Mouse (Mus musculus) kidney, embryonic 16.5 days (tissue): ENCODE data around the gene Nfe2l3. TPM values are rescaled to one million over a fixed set of nuclear protein-coding genes. Genes with fewer than 3 reads are reported as not detected.
A peak's percentile ranks its signal among the peaks of the same experiment; 100 is the strongest.

Source experiments
- ATAC-seq: fragments of 200-750 bp; cut with Nextera tagmentation; 2 replicates; pipeline ENCODE4 v1.8.0; 2017; ENCODE audit warnings: moderate TSS enrichment; ENCODE audit not compliant: low FRiP score, low TSS enrichment
- H3K27ac ChIP-seq: fragments of 300-500 bp; sonication (generic); 2 replicates; pipeline ENCODE4 v1.5.1; 2014; ENCODE audit warnings: low read length
- H3K27me3 ChIP-seq: fragments of 300-500 bp; sonication (generic); 2 replicates; pipeline ENCODE4 v1.6.1; 2014; ENCODE audit warnings: low read length, control low read depth, mixed read lengths; ENCODE audit not compliant: insufficient read depth
- H3K36me3 ChIP-seq: fragments of 300-500 bp; sonication (generic); 2 replicates; pipeline ENCODE4 v1.6.1; 2014; ENCODE audit warnings: low read length, control low read depth, mixed read lengths; ENCODE audit not compliant: insufficient read depth
- H3K4me1 ChIP-seq: fragments of 300-500 bp; sonication (generic); 2 replicates; pipeline ENCODE4 v1.6.1; 2014; ENCODE audit warnings: low read length, control low read depth, mixed read lengths; ENCODE audit not compliant: insufficient read depth
- H3K4me2 ChIP-seq: fragments of 300-500 bp; sonication (generic); replicated peaks from 2 replicates; pipeline ENCODE4 v1.6.1; 2014; ENCODE audit warnings: low read depth, low read length
- H3K4me3 ChIP-seq: fragments of 300-500 bp; sonication (generic); 2 replicates; pipeline ENCODE4 v1.5.1; 2014; ENCODE audit warnings: mild to moderate bottlenecking, low read length
- H3K9ac ChIP-seq: fragments of 300-500 bp; sonication (generic); replicated peaks from 2 replicates; pipeline ENCODE4 v1.6.1; 2014; ENCODE audit warnings: low read length
- H3K9me3 ChIP-seq: fragments of 300-500 bp; sonication (generic); 2 replicates; pipeline ENCODE4 v1.6.1; 2016; ENCODE audit warnings: low read length, control low read depth
- WGBS: fragments of 180-500 bp; shearing (Covaris S2); extraction: QIAGEN DNeasy Blood & Tissue Kit; methylation state at CpG from one replicate; pipeline ENCODE4 v1.1.7; 2014; 5-methylcytosine and 5-hydroxymethylcytosine counted together
- polyA plus RNA-seq: library from polyadenylated mRNA; unstranded; fragments of >200 nt; fragmentation: Nextera tagmentation; extraction: Ambion mirVana; gene quantifications from 2 replicates; pipeline ENCODE4 v1.2.1, GENCODE M21; 2015

Gene Nfe2l3
- polyA plus RNA-seq, 1 experiment from 2014 or later = 1.7 TPM

- Histone ChIP-seq H3K27me3 (no peaks in the 10 kb centered on the region), H3K36me3 (no peaks in the 10 kb centered on the region), H3K9me3 (no peaks in the 10 kb centered on the region), H3K4me1 (peaks cover 24% of the 10 kb centered on the region), H3K27ac (peak overlapping the region; percentile 36; the same call in 1 of the 2 replicates), H3K9ac (0 out of 2 replicates have a peak overlapping the region, but pooled peaks have one; percentile 27), H3K4me2 (0 out of 2 replicates have a peak overlapping the region, but pooled peaks have one; percentile 3), H3K4me3 (no peak overlapping the region)
- 8% methylated on average over 6 of the region's 6 CpGs for WGBS
- ATAC-seq = peak; percentile 87
These were observed 33.4 kb upstream of the Nfe2l3 start for GRCm38 (mm10) chr6:51399113-51399518.

GRCm38 (mm10) chr6:51401294-51401693, 31.2 kb upstream of the Nfe2l3 start:
- peak overlapping the region; percentile 30 for H3K4me3 ChIP-seq
- H3K9ac ChIP-seq = peak overlapping the region; percentile 39; the same call in 1 of the 2 replicates
- 18% methylated on average over 6 of the region's 6 CpGs for WGBS
- no peaks in the 10 kb centered on the region for H3K36me3 ChIP-seq
- H3K4me2 ChIP-seq = peak overlapping the region; percentile 45; the same call in 1 of the 2 replicates
- H3K27ac ChIP-seq = peak overlapping the region; percentile 33; the same call in 1 of the 2 replicates
- no peaks in the 10 kb centered on the region for H3K27me3 ChIP-seq
- H3K4me1 ChIP-seq = peaks cover 28% of the 10 kb centered on the region
- ATAC-seq = peak; percentile 37; the same call in 1 of the 2 replicates
- H3K9me3 ChIP-seq = no peaks in the 10 kb centered on the region

- Histone ChIP-seq H3K27ac (no peak overlapping the region), H3K4me2 (no peak overlapping the region), H3K4me1 (peaks cover 28% of the 10 kb centered on the region), H3K4me3 (no peak overlapping the region), H3K9me3 (no peaks in the 10 kb centered on the region), H3K9ac (no peak overlapping the region), H3K27me3 (no peaks in the 10 kb centered on the region), H3K36me3 (no peaks in the 10 kb centered on the region)
- WGBS = 79% methylated on average over 5 of the region's 5 CpGs
- no peak for ATAC-seq
These were observed 28.9 kb upstream of the Nfe2l3 start for GRCm38 (mm10) chr6:51403598-51403997.

DNA sequence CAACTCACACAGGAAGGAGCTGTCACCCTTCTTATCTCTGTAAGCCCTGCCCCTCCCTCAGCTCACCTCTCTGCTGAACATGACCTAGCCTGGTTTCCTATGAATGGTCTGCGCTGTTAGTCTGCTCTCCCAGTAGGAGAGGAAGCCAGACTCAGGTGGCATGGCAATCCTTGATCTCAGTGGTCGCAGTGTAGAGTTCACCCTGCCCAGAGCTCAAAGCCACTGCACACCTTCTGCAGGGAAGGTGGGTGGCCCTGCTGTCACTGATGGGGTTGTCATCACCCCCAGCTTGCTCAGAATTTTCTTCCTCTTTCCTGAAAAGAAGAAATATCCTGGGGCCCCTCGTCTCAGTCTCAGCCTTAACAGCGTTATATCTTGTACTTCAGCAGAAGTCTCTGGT, 28.0 kb upstream of the Nfe2l3 start:
- no peak overlapping the region for H3K9ac ChIP-seq
- no peak overlapping the region for H3K27ac ChIP-seq
- H3K4me1 ChIP-seq = peaks cover 19% of the 10 kb centered on the region
- no peaks in the 10 kb centered on the region for H3K27me3 ChIP-seq
- no peaks in the 10 kb centered on the region for H3K9me3 ChIP-seq
- H3K36me3 ChIP-seq = no peaks in the 10 kb centered on the region
- no peak for ATAC-seq
- 80% methylated on average over 4 of the region's 4 CpGs for WGBS
- H3K4me2 ChIP-seq = no peak overlapping the region
- H3K4me3 ChIP-seq = no peak overlapping the region

GRCm38 (mm10) chr6:51416433-51416832, 16.0 kb upstream of the Nfe2l3 start:
- WGBS = 67% methylated on average over 1 of the region's 1 CpGs
- no peak for ATAC-seq
- H3K4me3 ChIP-seq = no peak overlapping the region
- no peaks in the 10 kb centered on the region for H3K36me3 ChIP-seq
- no peak overlapping the region for H3K27ac ChIP-seq
- H3K9me3 ChIP-seq = no peaks in the 10 kb centered on the region; the same call in 1 of the 2 replicates
- no peak overlapping the region for H3K4me2 ChIP-seq
- H3K4me1 ChIP-seq = no peaks in the 10 kb centered on the region
- no peak overlapping the region for H3K9ac ChIP-seq
- no peaks in the 10 kb centered on the region for H3K27me3 ChIP-seq

DNA sequence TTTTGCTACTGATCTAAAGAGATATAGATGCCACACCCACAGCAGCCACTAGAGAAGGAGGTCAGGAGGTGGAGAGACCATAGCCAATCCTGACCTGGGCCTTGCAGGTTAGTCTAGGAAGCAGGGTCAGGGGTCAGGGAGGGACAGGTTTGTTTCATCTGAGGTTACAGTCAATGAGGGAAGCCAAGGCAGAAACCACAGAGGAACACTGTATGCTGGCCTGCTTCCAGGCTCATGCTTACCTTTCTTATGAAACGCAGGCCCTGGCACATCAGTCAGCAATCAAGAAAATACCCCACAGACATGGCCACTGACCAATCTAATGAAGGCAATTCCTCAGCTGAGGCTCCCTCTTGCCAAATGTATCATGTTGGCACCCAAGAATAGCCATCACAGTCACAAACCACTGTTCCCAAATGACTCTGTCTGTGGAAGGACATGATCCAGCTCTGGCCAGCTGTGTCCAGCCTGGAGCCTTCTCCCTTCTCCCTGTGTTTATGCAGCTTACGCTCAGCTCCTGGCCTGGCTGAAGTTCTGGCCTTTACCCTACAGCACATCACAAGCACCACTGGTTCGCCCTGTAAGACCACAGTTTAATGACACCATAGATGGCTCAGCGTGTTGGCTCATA, 15.0 kb upstream of the Nfe2l3 start:
- Histone ChIP-seq H3K4me2 (no peak overlapping the region), H3K9me3 (peaks cover 6% of the 10 kb centered on the region; the same call in 1 of the 2 replicates), H3K9ac (no peak overlapping the region), H3K4me1 (no peaks in the 10 kb centered on the region), H3K4me3 (no peak overlapping the region), H3K36me3 (no peaks in the 10 kb centered on the region), H3K27ac (no peak overlapping the region), H3K27me3 (no peaks in the 10 kb centered on the region)
- no peak for ATAC-seq
- 90% methylated on average over 4 of the region's 4 CpGs for WGBS

GRCm38 (mm10) chr6:51423466-51424122, 8.9 kb upstream of the Nfe2l3 start:
- Histone ChIP-seq H3K4me2 (no peak overlapping the region), H3K9me3 (peaks cover 6% of the 10 kb centered on the region; the same call in 1 of the 2 replicates)
- WGBS = 46% methylated on average over 11 of the region's 11 CpGs

DNA sequence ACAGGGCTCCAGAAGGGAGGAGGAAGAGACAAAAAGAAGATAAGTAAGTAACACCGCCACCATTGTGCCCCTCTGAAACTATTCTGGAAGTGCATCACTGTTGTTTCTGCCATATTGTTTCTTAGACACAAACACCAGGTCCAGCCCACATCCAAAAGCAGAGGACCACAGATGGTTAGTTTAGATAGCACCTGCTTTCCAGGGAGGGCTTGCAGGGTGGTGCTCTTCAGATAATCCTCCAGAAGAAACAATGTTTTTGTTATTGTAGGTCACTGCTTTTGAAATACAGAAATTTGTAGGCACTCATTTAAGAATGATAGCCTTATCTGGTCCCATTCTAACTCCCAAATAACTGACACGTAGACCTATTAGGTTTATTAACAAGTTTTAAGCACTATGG, 7.9 kb upstream of the Nfe2l3 start:
- Histone ChIP-seq H3K27me3 (no peaks in the 10 kb centered on the region), H3K4me1 (no peaks in the 10 kb centered on the region), H3K9me3 (peaks cover 6% of the 10 kb centered on the region; the same call in 1 of the 2 replicates), H3K4me3 (no peak overlapping the region), H3K36me3 (no peaks in the 10 kb centered on the region), H3K27ac (no peak overlapping the region), H3K4me2 (no peak overlapping the region), H3K9ac (no peak overlapping the region)
- no peak for ATAC-seq
- 93% methylated on average over 2 of the region's 2 CpGs for WGBS

More at GRCm38 (mm10) chr6:51423466-51424122, 8.9 kb upstream of the Nfe2l3 start:
- H3K27ac ChIP-seq = no peak overlapping the region
- H3K4me3 ChIP-seq = no peak overlapping the region
- H3K4me1 ChIP-seq = no peaks in the 10 kb centered on the region
- no peaks in the 10 kb centered on the region for H3K27me3 ChIP-seq
- no peak overlapping the region for H3K9ac ChIP-seq
- no peaks in the 10 kb centered on the region for H3K36me3 ChIP-seq
- ATAC-seq = no peak

GRCm38 (mm10) chr6:51434270-51434669, 1.8 kb downstream of the Nfe2l3 start:
- 19% methylated on average over 7 of the region's 7 CpGs for WGBS

GRCm38 (mm10) chr6:51437665-51438064, 5.2 kb downstream of the Nfe2l3 start:
- Histone ChIP-seq H3K9ac (no peak overlapping the region), H3K27ac (no peak overlapping the region), H3K4me2 (no peak overlapping the region), H3K36me3 (no peaks in the 10 kb centered on the region), H3K4me1 (peaks cover 7% of the 10 kb centered on the region), H3K27me3 (peaks cover 29% of the 10 kb centered on the region), H3K9me3 (no peaks in the 10 kb centered on the region), H3K4me3 (no peak overlapping the region)
- no peak for ATAC-seq
- 76% methylated on average over 4 of the region's 4 CpGs for WGBS

More at GRCm38 (mm10) chr6:51434270-51434669, 1.8 kb downstream of the Nfe2l3 start:
- H3K27me3 ChIP-seq = peaks cover 42% of the 10 kb centered on the region
- no peak overlapping the region for H3K27ac ChIP-seq
- no peak overlapping the region for H3K9ac ChIP-seq
- H3K4me1 ChIP-seq = peaks cover 7% of the 10 kb centered on the region
- H3K9me3 ChIP-seq = no peaks in the 10 kb centered on the region
- no peaks in the 10 kb centered on the region for H3K36me3 ChIP-seq
- 0 out of 2 replicates have a peak overlapping the region, but pooled peaks have one; percentile 47 for H3K4me3 ChIP-seq
- 0 out of 2 replicates have a peak overlapping the region, but pooled peaks have one; percentile 69 for H3K4me2 ChIP-seq
- no peak for ATAC-seq
